Mouse (Mus musculus) liver, embryonic 12.5 days (tissue): ENCODE measurements around the gene Pex13. TPM values are rescaled to one million over a fixed set of nuclear protein-coding genes. Genes with fewer than 3 reads are reported as not detected.
"Not testable (repeated sequence)": the region's sequence is repeated elsewhere in the genome, so short reads cannot be mapped to it uniquely, and the experiment has no call there.

ENCODE experiments used
- ATAC-seq: fragments of 200-750 bp; cut with Nextera tagmentation; 2 replicates; pipeline ENCODE4 v1.8.0; 2017; ENCODE audit warnings: moderate number of reproducible peaks, mild to moderate bottlenecking, moderate library complexity
- H3K27ac ChIP-seq: fragments of 300-500 bp; sonication (generic); 2 replicates; pipeline ENCODE4 v1.5.1; 2016; ENCODE audit warnings: mild to moderate bottlenecking
- H3K27me3 ChIP-seq: fragments of 300-500 bp; sonication (generic); replicated peaks from 2 replicates; pipeline ENCODE4 v1.6.1; 2016; ENCODE audit warnings: mild to moderate bottlenecking, moderate library complexity
- H3K36me3 ChIP-seq: fragments of 300-500 bp; sonication (generic); 2 replicates; pipeline ENCODE4 v1.6.1; 2016; ENCODE audit warnings: mild to moderate bottlenecking, moderate library complexity
- H3K4me1 ChIP-seq: fragments of 300-500 bp; sonication (generic); 2 replicates; pipeline ENCODE4 v1.6.1; 2016
- H3K4me2 ChIP-seq: fragments of 300-500 bp; sonication (generic); 2 replicates; pipeline ENCODE4 v1.6.1; 2016; ENCODE audit warnings: mild to moderate bottlenecking, moderate library complexity
- H3K4me3 ChIP-seq: fragments of 300-500 bp; sonication (generic); 2 replicates; pipeline ENCODE4 v1.5.1; 2016; ENCODE audit warnings: mild to moderate bottlenecking, moderate library complexity
- H3K9ac ChIP-seq: fragments of 300-500 bp; sonication (generic); 2 replicates; pipeline ENCODE4 v1.6.1; 2016; ENCODE audit warnings: mild to moderate bottlenecking, moderate library complexity
- H3K9me3 ChIP-seq: fragments of 300-500 bp; sonication (generic); replicated peaks from 2 replicates; pipeline ENCODE4 v1.6.1; 2016; ENCODE audit warnings: mild to moderate bottlenecking, moderate library complexity
- WGBS: fragments of 180-500 bp; shearing (Covaris S2); methylation state at CpG from one replicate; pipeline ENCODE4 v1.1.7; 2016; ENCODE audit not compliant: insufficient replicate concordance; 5-methylcytosine and 5-hydroxymethylcytosine counted together
- polyA plus RNA-seq: library from polyadenylated mRNA; unstranded; fragments of >200 nt; fragmentation: Nextera tagmentation; extraction: Ambion mirVana; gene quantifications from 2 replicates; pipeline ENCODE4 v1.2.1, GENCODE M21; 2016

Pex13 gene
- polyA plus RNA-seq, 1 experiment from 2014 or later: 15.0 TPM

DNA sequence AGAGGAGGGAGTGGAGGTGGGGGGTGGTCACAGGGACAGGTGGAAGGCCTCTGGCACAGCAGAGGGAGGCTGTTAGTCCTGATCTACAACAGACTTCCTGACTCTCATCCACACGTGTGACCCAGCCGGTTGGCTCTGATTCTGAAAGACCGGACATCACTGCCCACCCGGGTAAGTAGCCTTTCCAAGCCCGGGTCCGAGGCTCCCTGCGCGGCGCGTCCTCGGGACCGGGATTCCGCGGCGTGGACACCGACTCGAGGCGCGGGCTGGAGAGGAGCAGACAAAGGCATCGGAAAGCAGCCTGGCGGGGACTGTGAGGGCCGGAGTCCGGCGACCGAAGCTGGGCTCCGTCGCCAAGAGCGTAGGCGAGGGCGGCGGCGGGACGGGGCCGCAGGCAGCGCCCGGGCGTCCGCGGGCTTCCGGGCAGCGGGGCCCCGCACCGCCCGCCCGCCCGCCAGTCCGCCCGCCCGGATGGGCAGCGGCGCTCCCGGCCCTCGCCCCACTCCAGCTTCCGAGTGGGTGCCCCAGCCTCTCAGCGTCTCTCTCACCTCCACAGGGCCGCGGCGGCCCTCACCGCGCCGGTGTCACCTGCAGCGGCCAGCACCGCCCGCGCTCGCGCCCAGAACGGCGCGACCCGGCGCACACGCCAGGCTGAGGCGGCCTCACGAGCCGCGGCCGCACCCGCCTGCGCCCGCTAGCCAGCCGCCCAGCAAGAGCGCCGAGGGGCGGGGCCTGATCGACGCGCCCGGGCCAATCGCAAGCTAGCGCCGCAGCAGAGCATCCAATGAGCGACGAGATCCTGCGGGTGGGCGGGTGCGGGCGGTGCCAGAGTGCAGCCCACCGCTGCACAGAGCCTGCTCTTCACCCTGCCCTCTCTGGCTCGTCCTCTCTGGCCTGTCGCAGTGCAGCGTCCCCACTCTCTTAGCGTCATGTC lies 32.5 kb downstream of the Pex13 start, which contains the start of gene 0610010F05Rik:
TSS of gene 0610010F05Rik (minus strand) at position 695 of the 934 bp plus-strand sequence.
- H3K9me3 ChIP-seq: no peaks in the 10 kb centered on the region
- no peaks in the 10 kb centered on the region for H3K27me3 ChIP-seq
- peaks cover 14% of the 10 kb centered on the region for H3K4me1 ChIP-seq
- ATAC-seq: peak; percentile 100
- peaks cover 16% of the 10 kb centered on the region for H3K36me3 ChIP-seq
- H3K27ac ChIP-seq: peak within 1 kb of the TSS; percentile 88
- WGBS: under 1% methylated on average over 87 of the region's 103 CpGs
- H3K4me3 ChIP-seq: peak within 1 kb of the TSS; percentile 85
- peak within 1 kb of the TSS; percentile 91 for H3K4me2 ChIP-seq
- H3K9ac ChIP-seq: peak within 1 kb of the TSS; percentile 94

DNA sequence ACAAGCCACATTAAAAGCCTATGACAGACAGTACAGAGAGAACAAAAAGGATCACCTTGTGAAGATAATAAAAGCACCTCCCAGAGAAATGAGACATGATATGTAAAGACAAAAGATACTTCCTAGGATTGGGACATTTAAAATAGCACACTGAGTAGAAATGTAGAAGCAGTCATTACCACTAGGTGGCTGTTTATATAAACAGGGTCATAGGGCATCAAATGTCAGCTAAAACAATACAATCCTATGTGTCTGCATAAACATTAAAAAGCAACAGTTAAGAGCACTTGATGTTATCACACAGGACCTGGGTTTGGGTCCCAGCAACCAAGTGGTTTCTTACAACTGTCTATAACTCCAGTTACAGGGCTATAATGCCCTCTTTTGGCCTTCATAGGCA lies 35.1 kb downstream of the Pex13 start:
- Histone ChIP-seq H3K4me3 (no peak overlapping the region), H3K4me1 (peaks cover 14% of the 10 kb centered on the region), H3K36me3 (peaks cover 11% of the 10 kb centered on the region), H3K9ac (no peak overlapping the region), H3K4me2 (no peak overlapping the region), H3K27ac (no peak overlapping the region), H3K27me3 (no peaks in the 10 kb centered on the region), H3K9me3 (no peaks in the 10 kb centered on the region)
- no peak for ATAC-seq

DNA sequence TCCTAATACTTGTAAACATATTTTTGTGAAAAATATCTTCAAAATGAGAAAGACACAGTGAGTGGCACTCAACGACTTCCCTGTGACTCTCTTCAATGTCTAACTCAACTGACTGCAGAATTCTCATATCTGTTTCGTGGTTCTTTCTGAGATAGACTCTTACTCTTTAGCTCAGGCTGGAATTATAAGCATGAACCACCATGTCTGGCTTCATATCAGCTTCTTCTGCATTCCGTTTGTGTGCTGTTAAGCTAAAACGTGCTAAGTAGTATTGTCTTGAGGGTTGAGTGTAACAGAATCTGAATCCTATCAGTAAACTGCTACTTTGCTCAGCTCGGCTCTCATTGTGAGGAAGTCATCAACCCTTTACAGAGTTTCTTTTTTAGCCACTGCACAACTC lies 46.8 kb downstream of the Pex13 start:
- WGBS: 57% methylated on average over 5 of the region's 5 CpGs
- H3K4me3 ChIP-seq: no peak overlapping the region
- no peak overlapping the region for H3K27ac ChIP-seq
- H3K27me3 ChIP-seq: no peaks in the 10 kb centered on the region
- no peaks in the 10 kb centered on the region for H3K9me3 ChIP-seq
- H3K4me1 ChIP-seq: no peaks in the 10 kb centered on the region
- no peak for ATAC-seq
- no peak overlapping the region for H3K4me2 ChIP-seq
- peaks cover 13% of the 10 kb centered on the region; the same call in 1 of the 2 replicates for H3K36me3 ChIP-seq
- H3K9ac ChIP-seq: no peak overlapping the region

DNA sequence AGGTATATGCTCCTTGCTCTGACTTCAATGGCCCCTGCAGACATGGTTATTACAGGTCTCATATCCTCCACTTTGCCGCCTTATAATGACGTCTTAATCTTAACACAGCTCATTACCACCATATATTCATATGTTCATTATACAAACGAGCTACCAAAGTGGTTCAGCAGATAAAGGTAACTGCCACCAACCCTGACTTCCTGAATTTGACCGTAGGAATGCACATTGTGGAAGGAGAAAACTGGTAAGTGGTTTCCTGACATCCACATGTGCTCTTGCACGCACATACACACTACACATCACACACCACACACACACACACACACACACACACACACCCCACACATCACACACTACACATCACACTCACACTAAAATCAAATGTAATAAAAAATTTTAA lies 51.2 kb downstream of the Pex13 start:
- peaks cover 13% of the 10 kb centered on the region; the same call in 1 of the 2 replicates for H3K36me3 ChIP-seq

DNA sequence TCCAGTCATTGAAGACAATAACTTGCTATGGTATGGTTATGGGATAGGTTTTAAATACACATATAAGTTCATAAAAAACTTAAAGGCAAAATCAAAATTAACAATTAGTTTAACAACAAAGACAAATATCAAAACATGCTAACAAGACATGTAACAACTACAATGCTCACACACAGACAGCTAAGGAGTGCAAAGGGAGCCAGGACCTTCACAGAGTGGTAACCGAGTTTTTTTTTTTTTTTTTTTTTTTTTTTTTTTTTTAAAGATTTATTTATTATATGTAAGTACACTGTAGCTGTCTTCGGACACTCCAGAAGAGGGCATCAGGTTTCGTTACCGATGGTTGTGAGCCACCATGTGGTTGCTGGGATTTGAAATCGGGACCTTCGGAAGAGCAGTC lies 58.5 kb downstream of the Pex13 start:
- WGBS: 82% methylated on average over 6 of the region's 6 CpGs
- H3K36me3 ChIP-seq: peaks cover 34% of the 10 kb centered on the region
- not testable (repeated sequence) for H3K27me3 ChIP-seq

More for the DNA sequence above, 51.2 kb downstream of the Pex13 start:
- no peak for ATAC-seq
- Histone ChIP-seq H3K9ac (no peak overlapping the region), H3K4me3 (no peak overlapping the region), H3K4me1 (no peaks in the 10 kb centered on the region), H3K27ac (no peak overlapping the region), H3K27me3 (no peaks in the 10 kb centered on the region), H3K9me3 (no peaks in the 10 kb centered on the region), H3K4me2 (no peak overlapping the region)
- WGBS: 41% methylated on average over 5 of the region's 5 CpGs

More for the DNA sequence above, 58.5 kb downstream of the Pex13 start:
- not testable (repeated sequence) for H3K4me3 ChIP-seq, H3K9me3 ChIP-seq, ATAC-seq, H3K27ac ChIP-seq, H3K4me2 ChIP-seq, H3K9ac ChIP-seq, H3K4me1 ChIP-seq

Other genes starting within 250 kb of the Pex13 start
- 44.5 and 51.0 TPM in 2 replicates for gene Ahsa2, start 167.9 kb downstream of the Pex13 start, polyA plus RNA-seq
- gene 1700093K21Rik, start 144.8 kb downstream of the Pex13 start, polyA plus RNA-seq: not detected in 2 replicates
- gene 0610010F05Rik, start 32.3 kb downstream of the Pex13 start, polyA plus RNA-seq: 17.0 and 18.1 TPM in 2 replicates
- 21.8 and 22.6 TPM in 2 replicates for gene Pus10, start 285 bp downstream of the Pex13 start, polyA plus RNA-seq
- 0.36 and 0.63 TPM in 2 replicates for gene Rel, start 105.0 kb upstream of the Pex13 start, polyA plus RNA-seq
- gene Papolg, start 229.3 kb upstream of the Pex13 start, polyA plus RNA-seq: 7.0 and 7.5 TPM in 2 replicates